Mouse (Mus musculus): ENCODE measurements around the gene Nat8f1.
"Not testable (repeated sequence)": the region's sequence is repeated elsewhere in the genome, so short reads cannot be mapped to it uniquely, and the experiment has no call there.

The Nat8f1 gene

DNA sequence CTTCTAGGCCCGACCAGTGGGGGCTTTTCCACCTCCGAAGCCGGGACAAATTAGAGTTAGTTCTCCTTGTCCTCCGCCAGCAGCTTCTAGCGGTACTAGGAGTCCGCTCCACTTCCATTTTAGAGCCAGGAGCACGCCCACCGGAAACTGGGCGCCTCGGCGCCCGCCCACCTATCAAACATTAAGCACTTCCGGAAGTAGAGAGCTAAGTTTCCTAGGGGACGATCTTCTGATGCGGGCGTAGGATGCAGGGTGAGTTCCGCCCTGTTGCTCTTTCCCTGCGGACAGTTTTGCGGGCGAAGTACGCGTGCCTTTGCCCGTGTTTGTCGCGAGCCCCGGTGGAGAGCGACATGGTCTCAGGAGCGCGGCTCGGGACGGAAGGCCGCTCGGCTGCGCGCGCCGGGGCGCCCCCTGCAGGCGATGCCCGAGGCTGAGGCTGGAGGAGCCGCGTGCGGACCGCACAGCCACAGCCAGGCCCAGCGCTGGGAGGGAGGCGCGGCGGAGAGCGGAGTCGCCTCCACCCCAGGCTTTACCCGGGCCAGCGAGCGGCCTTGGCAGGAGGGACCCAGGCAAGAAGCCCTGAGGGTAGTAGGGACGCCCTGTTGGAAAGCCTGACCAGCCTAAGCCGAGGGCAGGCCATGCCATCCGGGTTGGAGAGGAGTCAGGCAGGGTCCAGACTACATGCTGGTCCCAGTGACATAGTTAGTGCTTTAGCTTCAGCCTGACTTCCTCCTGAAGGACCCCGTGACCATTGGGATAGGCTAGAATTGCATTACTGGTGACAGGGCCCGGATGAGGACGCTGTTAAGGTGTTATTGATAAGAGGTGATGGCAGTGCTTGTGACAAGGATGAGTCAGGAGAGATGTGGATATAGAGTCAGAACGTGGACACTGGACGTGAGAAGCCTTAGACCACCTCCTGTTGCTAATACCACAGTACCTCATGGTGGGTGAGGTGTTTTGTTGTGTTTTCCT, at the start of gene Nat8f1:
Gene Nat8f1 (minus strand): TSS at position 149 of the 975 bp plus-strand sequence.
- DNase-seq = peak; percentile 87

DNA sequence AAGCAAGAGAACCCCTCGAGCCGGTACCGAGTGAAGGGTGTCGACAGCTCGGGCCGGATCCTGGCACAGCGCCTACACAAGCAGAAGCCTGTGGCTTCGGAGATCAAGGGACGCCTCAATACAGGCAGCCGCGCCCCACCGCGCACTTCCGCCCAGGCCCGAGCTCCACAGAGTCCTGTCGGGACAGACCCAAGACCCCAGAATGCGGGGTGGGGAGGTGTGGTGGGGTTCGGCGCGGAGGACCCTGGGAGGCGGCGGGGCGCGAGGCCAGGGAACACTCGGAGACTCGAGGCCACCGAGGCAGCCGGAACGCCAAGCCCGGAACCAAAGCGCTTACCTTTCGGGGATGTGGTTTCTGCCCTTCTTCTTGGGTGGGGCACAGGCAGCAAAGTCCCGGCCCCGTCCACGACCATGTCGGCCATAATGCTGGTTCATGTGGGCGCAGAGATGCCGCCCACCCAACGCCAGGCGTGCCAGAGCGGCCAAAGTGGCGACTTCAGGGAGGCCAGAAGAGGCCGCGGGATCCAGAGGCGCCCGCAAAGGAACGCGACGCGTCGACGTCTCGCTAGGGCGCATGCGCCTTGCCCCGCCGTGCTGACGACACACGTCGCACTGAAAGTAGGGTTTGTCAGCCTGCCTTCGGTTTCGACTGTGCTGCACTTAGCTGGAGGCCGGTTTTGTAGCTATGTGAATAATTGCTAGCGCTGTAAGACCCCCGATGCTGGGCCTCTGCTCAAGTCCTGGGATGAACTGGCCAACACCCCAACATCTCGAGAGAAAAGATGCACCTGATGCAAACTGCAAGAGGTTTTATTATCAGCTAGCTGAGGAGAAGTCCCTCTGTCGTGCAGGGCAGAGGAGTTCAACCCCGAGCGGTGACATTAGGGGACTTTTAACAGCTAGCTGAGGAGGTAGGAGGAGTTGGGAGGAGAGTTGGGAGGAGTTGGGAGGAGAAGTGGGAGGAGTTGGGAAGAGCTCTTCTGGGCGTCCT, 45.9 kb upstream of the Nat8f1 start, which contains the start of gene Dusp11:
Gene Dusp11 (minus strand): TSS at position 567 of the 991 bp plus-strand sequence.
- peak; percentile 93 for DNase-seq

- DNase-seq = no peak
Measured at GRCm38 (mm10) chr6:85957581-85957980, 42.1 kb upstream of the Nat8f1 start.

DNA sequence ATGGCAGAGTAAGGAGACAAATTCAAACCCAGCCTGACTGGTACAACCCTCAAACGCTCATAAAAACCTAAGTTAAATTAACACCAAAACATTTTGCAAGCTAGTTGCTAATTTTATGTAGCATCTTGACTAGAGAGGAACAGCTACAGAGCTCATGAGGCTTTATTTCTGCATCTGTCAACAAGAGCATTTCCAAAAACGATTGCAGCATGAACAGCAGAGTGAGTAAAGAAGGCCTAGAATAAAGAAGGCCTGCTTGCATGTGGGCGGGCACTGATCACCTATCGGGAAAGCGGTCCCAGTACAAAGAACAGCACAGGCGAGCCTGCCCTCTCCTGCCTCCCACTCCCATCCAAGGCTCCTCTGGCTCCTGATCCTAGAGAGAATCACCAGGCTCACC, 33.1 kb upstream of the Nat8f1 start:
- no peak for DNase-seq

DNA sequence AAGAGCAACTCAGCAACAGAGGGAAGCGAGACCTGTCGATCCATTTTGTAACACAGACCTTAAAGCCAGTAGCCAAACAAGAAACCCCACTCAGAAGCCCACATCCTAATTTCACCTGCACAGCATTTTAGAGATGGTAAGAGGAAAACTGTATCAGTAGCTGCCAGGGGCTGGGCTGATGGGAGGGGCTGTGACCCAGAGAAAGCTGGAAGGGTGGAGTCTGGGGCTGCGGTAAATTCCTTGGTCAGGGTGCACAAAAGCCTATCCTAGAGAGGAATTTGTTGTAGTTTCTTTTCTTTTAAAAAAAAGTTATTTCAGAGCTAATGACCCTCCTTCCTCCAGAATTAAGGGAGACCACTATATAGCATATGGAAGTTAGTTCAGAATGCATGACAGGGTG, 27.0 kb upstream of the Nat8f1 start:
- DNase-seq = no peak

DNA sequence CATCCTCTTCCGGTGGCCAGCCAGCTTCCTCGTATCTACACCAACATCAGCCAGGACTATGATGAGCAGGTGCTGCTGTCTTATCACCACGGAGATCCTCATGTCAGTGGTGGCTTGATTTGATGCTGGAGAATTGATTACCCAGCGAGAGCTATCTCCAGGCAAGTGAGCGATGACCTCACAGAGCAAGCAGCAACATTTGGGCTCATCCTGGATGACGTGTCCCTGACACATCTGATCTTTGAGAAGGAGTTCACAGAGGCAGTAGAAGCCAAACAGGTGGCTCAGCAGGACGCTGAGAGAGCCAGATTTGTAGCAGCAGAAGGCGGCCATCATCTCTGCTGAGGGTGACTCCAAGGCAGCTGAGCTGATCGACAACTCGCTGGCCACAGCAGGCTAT, 23.2 kb upstream of the Nat8f1 start:
- no peak for DNase-seq

DNA sequence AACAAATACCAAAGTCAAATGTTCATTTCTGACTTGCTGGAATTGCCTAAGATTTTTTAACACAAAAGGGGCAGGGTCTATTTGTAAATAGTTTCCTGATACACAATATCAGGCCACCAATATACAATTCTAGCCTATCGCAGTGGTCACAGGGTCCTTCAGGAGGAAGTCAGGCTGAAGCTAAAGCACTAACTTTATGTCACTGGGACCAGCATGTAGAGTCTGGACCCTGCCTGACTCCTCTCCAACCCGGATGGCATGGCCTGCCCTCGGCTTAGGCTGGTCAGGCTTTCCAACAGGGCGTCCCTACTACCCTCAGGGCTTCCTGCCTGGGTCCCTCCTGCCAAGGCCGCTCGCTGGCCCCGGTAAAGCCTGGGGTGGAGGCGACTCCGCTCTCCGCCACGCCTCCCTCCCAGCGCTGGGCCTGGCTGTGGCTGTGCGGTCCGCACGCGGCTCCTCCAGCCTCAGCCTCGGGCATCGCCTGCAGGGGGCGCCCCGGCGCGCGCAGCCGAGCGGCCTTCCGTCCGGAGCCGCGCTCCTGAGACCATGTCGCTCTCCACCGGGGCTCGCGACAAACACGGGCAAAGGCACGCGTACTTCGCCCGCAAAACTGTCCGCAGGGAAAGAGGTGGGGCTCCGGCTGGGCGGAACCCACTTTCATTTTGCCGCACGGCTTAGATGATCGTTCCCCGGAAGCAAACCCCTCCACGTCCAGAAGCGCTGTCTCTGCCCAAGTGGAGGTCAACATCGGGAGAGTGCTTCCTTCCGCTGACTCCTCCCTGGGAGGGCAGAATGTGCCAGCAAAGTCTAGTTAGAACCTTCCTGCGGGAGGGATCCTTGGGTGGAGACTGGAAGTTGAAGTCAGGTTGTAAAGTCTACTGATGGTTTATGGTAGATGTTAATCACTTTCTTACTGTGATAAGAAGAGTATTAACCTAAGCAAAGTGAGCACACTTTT, 21.3 kb upstream of the Nat8f1 start:
- DNase-seq = peak; percentile 83

DNA sequence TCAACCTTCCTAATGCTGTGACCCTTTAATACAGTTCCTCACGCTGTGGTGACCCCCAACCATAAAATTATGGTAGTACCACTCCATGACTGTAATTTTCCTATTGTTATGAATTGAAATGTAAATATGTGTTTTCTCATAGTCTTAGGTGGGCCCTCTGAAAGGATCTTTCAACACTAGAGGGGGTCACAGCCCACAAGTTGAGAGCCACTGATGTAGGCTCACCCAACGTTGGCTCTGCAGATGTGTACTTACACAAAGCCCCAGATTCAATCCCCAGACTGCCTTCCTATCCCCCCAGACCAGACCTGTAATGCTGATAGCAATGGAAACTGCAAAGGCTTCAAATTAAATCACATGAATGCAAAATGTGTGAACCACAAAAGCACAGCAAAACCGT, 20.2 kb upstream of the Nat8f1 start:
- no peak for DNase-seq

DNA sequence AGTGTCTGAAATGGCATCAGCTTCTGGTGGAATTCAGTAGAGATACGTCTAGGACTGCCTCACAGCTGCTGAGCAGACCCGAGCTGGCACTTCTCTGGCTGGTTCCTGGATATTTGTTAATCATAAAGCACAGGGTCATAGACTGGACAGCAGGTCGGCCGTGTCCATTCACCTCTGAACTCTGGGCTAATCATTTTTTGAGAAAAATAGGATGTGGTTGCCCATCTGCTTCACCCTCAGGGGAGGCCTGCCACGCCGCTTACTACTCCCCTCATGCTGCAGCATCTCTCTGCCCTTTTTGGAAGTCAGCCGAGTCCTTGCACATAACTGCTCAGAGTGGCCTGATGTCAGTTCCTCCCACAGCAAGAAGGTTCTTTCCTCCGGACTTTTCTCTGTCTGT, 18.6 kb upstream of the Nat8f1 start:
- DNase-seq = no peak

GRCm38 (mm10) chr6:85929312-85929711, 13.8 kb upstream of the Nat8f1 start:
- no peak for DNase-seq

GRCm38 (mm10) chr6:85927476-85928464, 12.3 kb upstream of the Nat8f1 start:
- no peak for DNase-seq

DNA sequence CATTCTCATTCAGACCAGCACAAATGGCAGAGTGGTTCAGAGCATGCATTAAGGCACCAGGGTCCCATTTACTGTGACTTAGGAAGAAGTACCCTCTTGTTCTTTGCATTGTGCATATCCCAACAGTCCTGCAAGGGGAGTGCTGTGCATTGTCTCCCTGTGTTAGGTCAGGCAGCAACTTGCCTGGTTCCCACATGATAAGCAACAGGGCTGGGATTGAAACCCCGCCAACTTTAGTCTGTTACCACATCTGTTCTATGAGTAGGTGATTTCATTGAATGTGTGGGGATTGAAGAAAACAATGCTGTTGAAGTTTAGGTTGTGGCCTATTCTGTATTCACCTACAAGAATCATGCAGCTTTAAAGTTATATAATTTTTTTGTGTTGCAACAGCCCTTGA, 11.2 kb upstream of the Nat8f1 start:
- DNase-seq = no peak

- DNase-seq = no peak
Measured at GRCm38 (mm10) chr6:85923643-85924042, 8.2 kb upstream of the Nat8f1 start.

GRCm38 (mm10) chr6:85919401-85919800, 3.9 kb upstream of the Nat8f1 start:
- no peak for DNase-seq

- DNase-seq = not testable (repeated sequence)
Measured at GRCm38 (mm10) chr6:85918341-85918740, 2.9 kb upstream of the Nat8f1 start.

GRCm38 (mm10) chr6:85916596-85916995, 1.1 kb upstream of the Nat8f1 start:
- no peak for DNase-seq

DNA sequence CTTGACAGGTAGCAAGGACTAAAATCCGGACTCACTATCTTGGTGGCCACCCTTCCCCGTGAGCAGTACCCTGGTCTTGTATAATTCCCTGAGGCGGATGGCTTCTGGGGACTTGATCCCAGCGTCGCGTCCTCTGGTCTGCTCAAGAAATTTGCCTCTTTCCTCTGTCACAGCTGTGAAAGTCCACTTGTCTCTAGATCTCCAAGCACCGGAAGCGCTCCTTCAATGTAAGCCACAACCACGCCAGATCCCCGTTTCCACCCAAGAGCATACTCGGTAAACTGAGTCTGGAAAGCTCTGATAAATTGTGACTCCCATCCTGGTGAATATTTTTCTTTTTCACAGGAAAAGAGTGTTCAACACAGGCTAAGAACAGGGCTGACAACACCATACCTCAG, 347 bp downstream of the Nat8f1 start:
- DNase-seq = no peak

DNA sequence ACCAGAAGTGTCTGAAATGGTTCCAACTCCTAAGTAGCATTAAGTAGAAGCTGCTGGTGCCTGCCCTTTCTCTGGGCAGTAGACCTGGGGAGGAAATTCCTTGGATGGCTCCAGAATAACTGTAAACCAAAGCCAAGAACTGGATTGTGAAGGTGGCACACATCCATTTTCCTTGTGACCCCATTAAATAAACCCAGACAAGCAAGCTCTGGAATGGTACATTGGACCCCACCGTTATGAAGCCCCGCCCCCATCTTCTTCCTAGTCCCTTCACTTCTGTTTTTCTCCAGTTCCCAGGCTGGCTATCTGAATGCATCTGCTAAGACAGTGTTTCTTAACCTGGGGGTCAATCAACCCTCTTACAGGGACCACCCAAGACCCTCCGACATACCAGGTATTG, 3.9 kb downstream of the Nat8f1 start, which contains the start of gene Tprkb:
Gene Tprkb (plus strand): TSS at position 279 of the 400 bp plus-strand sequence.
- DNase-seq = no peak

DNA sequence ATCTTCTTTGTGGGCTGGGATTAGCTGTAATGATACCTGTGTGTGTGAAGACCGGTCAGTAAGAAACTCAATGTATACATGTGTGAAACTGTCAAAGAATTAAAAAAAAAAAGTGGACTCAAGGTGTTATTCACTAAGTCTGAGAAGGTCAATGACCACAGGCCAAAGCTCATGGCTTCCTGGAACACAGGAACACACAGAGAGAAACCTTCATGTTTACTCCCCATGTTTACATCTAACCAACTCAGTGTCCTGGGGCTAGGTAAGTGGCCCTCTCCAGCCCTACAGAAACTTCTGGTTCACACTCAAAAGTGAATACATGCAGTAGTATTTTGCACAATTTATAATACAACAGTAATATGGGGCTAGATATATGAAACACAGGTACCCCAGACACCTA, 5.8 kb downstream of the Nat8f1 start:
- DNase-seq = no peak

- no peak for DNase-seq
Measured at GRCm38 (mm10) chr6:85908341-85908740, 7.1 kb downstream of the Nat8f1 start.

DNA sequence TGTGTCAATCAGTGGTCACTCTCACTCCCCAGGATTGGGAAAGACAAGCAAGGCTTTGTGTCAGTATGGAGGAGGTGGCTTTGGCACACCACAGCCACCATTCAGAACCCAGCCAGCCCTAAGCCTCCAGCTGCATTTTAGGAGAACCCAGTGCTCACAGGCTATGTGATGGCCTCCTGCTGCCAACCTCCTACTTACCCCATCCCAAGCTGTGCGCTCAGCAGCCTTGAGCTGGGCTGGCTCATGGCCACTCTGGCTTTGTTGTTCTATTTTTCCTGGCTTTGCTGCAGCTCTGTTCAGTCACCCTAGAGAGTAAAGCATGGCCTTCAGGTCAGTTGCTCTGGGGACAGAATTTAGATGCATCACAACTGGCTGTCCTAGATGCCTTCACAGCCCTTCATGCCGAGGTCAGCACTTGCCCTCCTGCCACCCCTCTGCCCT, 8.6 kb downstream of the Nat8f1 start:
- not testable (repeated sequence) for DNase-seq
